Mouse (Mus musculus): ENCODE measurements around the gene Ptpro. TPM values are rescaled to one million over a fixed set of nuclear protein-coding genes. Genes with fewer than 3 reads are reported as not detected.

Ptpro gene
- total RNA-seq, 1 experiment from 2014 or later, result 0.96 TPM

DNA sequence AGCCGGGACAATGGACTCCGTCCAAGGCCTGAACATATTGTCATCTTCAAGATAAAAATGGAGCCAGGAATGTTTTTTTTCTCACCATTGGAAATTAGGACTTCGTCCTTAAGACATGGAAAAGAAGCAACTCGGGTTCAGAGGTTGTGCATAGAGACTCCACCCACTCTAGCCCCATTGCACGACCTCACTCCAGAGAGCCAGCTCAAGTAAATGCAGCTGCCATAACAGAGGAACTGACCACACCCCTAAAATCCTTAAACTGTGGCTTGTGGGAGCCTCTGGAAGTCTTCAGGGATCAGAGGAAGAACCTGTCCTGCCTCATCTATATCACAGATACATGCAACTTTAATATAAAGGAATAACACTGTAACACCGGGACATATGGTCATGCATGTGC is 246.7 kb downstream of the Ptpro start:
- DNase-seq, result no peak

DNA sequence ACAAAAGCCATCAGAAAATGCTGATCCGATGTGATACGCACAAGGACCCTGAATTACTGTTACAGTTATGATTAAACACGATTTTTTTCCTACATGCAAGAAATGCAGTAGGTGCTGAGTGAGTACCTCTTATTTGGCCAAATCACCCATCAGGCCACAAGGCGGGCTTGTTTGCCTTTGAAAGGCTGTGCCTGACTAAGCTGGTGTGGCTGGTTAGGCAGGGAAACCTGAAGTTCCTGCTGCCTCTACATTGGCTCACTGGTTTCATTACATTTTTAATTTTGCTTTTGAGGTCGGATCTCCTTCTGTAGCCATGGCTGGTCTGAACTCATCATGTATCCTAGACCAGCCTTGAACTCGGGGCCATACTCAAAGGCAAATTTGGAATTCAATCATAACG is 250.9 kb downstream of the Ptpro start:
- no peak for DNase-seq

DNA sequence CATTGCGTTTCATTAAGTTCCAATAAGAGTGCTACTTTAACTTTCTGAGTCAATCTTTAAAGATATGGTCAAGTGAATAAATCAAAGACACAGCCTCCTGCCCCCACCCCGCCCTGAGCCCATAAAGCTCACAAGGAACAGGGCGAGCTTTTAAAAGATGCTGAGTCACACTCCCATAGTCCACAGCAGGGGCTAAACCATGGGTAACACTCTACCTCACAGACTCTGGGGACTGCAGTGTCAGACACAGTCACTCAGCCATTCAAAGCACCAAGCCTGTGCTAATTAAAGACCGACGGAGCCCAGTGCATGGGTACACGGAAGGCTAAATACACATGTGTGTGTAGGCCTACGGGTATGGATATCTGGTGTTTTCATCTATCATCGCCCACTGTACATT is 251.3 kb downstream of the Ptpro start:
- no peak for DNase-seq

DNA sequence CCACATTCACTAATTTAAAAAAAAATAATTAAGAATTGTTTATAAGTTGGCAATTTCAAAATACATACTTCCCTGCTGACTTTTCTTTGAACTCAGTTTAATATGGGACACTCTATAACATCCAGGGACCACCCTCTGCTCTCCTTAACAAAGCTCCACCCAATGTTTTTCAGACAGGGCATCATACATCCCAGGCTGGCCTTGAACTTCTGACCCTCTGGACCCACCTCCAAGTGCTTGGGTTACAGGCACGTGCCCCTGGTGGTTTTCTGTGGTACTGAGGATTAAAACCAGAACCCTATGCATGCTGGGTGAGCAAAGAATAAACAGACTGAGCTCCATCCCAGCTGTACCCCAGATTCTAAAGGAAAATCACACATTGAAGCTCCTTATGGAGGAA is 251.9 kb downstream of the Ptpro start:
- no peak for DNase-seq

DNA sequence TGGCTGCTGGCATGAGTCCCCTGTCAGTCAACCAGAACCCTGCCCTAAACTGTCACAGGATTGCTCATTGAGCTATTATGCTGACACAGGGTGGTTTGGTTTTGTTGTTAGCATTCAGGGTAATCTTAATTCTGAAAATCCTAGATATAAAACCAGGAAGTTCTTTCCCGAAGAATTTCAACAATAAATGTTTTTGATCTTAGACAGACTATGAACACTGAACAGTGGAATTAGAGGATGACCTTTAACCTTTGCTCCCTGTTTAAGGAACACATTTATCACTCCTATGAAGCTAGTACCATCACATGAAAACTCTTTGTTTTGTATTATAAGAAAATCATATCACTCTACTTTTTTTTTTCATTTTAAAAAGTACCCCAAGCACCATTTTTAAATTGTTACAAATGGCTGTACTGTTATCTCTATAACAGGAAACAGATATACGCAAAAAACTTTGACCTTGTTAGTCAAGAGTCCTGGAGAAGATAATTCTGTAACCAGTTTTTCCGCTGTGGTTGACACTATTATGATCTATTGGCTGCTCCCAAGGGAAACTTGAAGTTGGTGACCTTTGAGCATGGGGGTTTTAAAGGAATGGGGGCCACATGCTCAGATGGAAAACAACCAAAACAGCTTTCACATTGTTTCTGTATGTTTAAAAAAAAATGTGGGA is 253.6 kb downstream of the Ptpro start:
- DNase-seq, result no peak

DNA sequence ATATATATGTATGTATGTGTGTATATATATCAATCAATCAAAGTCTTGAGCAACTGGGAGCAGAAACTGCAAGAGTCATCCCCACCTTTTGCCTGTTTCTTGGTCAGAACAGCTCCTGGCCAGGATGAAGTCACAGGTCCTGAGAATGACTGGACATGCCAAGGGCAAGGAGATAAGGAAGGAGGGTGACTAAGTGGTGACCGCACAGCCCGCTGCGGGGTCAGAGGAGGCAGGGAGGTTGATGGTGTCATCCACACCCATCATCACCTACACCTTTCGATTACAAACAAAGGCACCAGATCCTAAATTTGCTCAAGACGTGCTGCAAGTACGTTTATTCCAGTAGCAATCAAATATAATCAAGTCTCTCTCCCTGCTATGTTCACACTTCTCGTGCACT is 254.4 kb downstream of the Ptpro start:
- peak; percentile 20 for DNase-seq

DNA sequence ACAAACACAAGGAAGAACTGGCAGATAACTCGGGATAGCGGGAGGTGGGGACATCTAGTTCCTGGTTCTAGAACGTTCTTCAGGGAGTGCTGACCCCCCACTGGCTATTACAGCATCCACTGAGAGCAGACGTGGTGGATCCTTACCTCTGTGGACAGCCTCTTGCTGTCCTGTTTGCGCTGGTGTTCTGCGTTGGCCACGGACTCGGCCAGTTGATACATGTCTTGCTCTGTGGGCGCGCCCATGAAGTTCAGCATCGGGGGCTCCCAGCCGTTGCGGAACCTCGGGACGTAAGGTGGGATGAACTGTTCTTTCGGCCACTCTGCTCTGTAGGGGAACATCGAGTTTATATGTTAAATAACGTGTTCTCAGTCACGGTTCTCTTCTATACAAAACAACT is 256.8 kb downstream of the Ptpro start:
- no peak for DNase-seq

DNA sequence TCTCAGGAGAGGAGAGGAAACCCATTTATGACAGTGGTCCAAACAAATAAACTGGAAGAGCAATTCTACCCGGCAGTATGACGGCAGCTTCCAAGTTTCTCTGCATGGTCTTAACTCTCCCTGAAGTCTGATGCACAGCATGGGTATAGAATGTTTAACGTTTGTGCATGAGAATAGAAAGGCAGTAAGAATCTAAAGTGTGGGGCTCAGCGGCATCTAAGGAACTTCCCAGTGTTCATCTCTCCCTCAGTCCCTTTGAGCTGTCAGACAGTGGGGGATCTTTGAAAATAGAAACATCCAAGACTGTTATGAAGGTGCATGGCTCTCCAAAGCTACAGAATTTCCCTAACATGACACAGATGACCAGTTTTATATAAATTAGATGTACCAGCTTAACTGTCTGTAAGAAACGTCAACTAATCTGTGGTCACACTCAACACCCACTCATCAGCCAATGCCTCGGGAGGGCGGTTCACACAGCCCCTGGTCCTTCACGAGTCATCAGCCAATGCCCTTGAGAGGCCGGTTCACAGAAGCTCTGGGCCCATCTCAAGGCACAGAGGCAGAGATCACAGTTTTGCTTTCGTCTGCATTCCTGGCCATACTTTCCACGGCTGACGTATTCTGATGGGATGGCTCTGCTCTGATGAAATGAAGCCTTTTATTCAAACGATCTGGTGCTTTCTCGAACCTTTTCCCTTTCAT is 257.4 kb downstream of the Ptpro start:
- peak; percentile 42 for DNase-seq

DNA sequence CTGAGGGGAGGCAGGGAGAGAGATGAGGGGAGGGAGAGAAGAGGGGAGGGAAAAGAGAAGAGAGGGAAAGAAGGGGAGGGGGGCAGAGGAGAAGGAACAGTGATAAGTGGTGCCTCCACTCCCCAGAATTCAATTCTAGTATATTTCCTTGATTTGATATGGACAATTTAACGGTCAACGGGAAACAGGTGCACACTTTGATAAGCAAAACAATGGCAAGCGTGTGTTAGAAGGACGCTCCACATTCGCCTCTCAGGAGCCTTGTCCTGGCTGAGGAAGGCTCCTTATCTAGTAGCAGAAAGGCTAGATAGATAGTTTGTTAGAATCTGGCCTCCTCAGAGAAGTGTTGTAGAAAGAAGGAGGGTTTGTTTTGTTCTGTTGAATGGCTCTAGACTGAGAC is 260.6 kb downstream of the Ptpro start:
- DNase-seq, result no peak

Other genes with a start within 250 kb of the Ptpro start
- 103 and 108 TPM in 2 replicates for gene Rerg, start 81.8 kb upstream of the Ptpro start, total RNA-seq (2021)

All from adrenal gland, postnatal 14 days (tissue).